Mouse (Mus musculus) adrenal gland, postnatal 36 days (tissue): ENCODE measurements at regions not wholly inside any gene's neighbourhood (a gene's known extent, or its start where the extent isn't known, plus 50 kb on each side); places are given as distances from the start of the nearest gene placed in this dataset.
"Not testable (repeated sequence)": the region's sequence is repeated elsewhere in the genome, so short reads cannot be mapped to it uniquely, and the experiment has no call there.

Experiments
- DNase-seq, 2 experiments: peaks; one replicate each; pipeline ENCODE4 v3.0.0; 2021; ENCODE audit warnings: mixed read lengths in 1 of 2

DNA sequence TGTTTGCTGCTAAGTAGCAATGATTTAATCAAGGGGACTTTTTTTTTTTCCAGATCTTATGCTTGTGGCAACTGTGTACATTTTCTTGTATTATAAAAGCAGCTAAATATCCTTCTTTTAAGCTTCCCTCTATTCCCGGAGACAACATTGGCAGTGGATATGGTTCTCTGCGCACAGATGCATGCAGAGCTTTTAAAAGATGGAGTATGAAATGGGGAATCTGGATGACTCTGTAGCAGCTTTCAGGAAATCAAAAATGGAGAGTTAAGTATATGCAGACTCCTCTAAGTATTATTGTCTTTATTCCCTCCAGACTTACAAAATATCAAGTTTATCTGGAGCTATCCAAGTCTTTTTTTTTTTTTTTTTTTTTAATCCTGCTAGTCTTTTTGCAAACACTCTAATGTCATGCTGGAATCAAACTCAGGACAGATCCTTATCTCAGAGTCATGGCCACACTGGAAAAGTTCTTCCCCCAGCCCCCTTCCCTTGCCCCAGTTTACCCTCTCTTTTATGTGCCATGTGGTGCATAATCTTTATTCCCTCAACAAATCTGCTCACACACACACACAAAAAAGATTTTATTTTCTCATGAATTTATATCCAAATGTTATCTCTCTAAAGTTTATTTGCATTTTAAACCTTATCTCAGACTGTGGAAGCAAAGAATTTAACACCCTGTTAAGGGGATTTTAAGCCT, 1080.3 kb upstream of the Cdh6 start:
- DNase-seq = no peak

DNA sequence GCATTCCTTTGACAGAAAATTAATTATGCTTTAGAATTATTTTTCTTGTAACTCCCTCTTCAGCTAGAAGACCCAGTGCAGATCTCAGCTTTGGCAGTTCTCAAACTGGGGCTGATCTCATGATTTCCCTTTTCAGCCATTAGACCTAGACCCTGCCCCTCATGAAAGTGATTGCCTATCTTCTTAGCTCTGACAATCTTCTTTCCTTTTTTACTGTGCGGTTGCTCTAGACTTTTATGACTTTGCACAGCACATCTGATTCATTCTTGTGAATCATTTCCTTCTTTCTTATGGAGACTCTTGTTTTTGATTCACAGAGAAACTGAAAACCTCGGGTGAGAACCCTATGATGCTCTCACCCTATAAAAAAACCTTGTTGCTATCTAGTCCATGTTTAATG, 1078.3 kb upstream of the Cdh6 start:
- no peak for DNase-seq

DNA sequence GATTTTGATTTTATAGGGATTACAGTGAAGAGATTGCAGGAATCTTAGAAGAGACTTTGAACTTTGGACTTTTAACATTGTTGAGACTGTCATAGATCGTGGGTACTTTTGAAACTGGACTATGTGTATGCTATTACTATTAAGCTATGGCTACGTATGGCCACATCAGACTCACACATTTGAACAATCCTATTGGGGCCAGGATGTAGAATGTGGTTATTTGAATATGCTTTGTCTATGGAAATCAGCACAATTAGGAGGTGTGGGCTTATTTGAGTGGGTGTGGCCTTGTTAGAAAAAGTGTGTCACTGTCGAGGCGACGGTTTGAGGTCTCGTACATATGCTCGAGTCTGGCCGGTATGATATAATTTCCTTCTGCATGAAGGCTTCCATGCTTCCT, 1041.8 kb upstream of the Cdh6 start:
- no peak for DNase-seq

DNA sequence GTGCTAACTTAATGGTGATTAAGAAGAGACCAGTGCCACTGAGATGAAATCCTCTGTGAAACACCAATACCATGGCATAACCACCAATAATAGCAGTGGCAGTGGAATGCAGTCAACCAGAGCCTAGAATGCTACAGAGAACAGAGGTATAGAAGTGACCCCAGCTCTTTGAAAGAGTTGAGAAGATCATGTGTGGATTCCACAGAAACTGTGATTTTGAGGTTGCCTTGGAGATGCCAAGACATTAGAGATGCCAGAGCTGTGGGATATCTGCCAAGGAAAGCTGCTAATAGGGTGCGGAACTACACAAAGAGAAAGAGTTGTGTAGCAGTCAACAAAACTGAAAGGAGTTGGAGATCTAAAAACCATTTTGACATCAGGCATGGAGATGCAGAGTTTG, 1041.3 kb upstream of the Cdh6 start:
- DNase-seq = no peak

DNA sequence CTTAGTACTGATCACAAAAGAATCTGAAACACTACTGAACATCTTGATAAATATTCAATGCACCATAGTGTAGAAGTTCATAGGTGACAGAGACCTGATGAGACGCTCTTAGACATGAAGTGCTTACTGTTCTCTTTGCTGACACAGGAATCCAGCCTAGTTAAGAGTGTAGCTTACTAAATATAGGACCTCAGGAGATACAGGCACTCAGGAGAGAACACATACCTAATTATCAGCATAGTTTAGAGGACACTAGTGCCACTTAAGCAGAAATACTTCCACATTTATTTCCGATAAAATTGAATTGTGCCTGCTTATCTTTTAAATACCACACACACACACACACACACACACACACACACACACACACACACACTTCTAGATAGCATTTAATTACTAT, 1004.0 kb upstream of the Cdh6 start:
- DNase-seq = no peak

DNA sequence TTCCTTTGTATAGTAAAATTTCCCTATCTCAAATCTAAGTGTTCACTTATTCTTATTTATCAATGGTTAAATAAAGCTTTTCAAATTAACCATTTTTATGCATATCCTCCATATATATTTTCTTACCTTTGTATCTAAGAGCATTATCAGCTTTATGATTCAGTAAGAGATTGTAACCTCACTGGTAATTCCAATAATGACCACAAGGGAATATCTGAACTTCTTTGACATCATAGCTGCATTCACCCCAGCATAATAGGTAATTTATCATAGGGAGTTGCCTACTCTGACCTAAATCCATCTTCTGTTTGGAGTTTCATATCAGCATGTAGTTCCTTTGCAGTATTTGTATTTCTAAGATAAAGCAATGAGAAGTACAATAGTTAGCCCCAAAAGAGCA, 963.9 kb upstream of the Cdh6 start:
- DNase-seq = no peak

DNA sequence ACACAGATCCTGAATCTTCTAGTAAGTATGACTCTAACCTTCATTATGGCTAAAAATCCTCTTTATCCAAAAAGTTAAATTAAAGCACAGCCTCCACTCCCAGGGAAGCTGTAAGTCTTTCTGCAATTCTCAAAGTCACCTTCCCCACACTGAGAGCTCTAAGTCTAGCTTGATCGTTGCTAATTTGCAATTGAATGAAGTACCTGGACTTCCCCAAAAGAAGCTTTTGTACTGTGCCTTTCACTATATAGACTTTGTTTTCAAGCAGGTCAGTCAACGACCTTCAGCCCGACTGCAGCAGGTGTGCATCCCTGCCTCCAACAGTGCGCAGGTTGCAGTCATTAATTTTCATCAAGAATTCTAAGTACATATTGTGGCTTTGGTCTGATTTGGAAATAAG, 950.4 kb upstream of the Cdh6 start:
- no peak for DNase-seq

DNA sequence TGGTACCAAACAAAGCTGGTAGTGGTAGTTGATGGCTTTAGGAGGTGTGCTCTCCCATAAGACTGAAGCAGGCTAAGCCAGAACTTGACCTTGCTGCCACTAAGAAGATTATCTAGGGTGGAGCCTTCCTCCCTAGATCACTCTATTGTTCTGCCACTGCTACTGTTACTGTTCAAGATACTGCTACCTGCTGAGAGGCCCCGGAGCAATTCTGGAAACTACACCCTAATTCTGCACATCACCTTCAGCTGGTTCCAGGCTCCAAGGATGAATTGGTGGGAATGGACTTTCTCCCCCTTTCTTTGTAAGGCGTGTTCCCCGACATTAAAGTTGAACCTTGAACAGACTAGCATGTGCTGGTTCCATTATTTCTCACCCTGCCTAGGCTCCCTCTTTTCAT, 944.8 kb upstream of the Cdh6 start:
- DNase-seq = not testable (repeated sequence)

DNA sequence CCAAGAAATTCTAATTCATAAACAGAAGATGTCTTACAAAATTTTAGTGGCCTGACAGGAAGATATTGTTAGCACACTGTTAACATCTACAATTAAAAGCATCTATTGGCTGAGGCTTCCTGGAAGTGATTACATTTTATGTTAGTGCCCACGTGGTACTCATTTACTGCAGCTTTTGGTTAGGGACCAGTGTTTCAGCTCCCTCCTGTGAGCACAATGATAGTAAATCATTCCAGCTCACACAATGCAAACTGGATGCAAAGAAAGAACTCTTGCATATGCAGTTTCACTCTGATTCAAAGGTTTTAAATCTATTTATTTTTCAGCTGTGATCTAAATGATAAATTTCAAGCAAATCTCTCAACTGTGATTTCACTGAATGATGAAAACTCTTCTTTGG, 928.3 kb upstream of the Cdh6 start:
- no peak for DNase-seq

DNA sequence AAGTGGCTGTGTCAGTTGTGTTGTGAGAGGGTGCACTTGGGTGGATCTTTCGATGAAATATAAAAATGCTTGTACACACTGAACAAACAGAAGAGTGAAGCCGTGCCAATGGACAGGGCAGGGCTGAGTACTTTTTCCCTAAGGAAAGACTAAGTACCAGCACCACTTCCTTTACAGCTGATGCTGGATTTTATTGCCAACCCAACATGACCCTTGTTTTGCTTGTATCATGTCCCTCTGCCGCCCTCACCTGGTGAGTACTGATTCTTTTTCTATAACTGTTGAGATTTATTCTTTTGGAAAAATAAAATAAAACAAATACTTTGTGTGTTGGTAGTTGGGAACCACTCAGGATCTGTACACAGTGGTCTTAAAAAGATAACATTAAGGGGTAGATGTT, 878.4 kb upstream of the Cdh6 start:
- DNase-seq = peak; percentile 0 to 7
